Mouse (Mus musculus): Measurements from ENCODE around the gene Ubap2.

DNA sequence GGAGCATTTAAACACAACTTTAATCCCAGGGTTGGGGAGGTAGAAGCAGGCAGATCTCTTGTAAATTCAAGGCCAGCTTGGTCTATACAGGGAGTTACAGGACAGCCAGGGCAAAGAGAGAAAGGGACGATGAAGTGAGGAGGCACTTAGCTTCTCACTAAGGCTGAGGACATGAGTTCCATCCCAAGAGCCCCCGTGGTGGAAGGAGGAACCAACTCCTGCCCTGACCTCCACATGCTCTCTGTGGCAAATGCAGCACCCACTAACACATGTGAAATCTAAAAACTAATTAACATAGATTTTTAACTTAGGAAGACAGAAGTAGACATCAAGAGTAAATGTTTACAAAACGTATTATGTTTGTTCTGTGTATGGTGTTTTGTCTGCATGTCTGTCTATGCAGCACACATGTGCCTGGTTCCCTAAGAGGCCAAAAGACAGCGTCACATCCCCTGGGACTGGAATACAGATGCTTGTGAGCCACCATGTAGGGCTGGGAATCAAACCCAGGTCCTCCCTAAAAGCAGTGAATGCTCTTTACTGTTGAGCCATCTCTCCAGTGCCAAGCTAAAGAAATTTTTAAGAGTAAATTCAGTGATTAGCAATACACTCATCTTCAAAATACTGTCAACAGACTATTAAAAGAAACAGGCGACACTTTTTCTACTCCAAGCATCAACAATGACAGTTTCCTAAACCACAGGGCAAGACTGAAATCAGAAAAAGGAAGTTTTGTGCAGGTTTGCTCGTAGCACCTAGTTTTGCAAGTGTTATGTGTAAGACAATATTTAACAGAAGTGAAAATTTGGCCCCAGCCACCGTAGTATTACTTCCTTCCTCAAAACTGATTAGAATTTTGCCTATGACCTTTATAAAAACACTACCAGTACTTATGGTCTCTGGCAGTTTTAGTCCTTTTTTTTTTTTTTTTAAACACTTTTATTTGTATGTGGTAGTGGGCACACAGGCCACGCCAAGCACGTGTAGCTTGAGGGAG is 35.9 kb upstream of the Ubap2 start:
- no peak for TF ChIP-seq CTCF (IDR thresholded peaks at IDR 0.05; ENCODE audit: low read depth)
- TF ChIP-seq EP300 (optimal IDR thresholded peaks at IDR 0.05) = no peak
